Mouse (Mus musculus) urinary bladder, postnatal 4 days (tissue): ENCODE measurements around the gene Git2.

Experiments
- DNase-seq, 2 experiments: peaks; one replicate each; pipeline ENCODE4 v3.0.0; 2021 to 2022; ENCODE audit warnings: low spot score in 2 of 2

The Git2 gene

DNA sequence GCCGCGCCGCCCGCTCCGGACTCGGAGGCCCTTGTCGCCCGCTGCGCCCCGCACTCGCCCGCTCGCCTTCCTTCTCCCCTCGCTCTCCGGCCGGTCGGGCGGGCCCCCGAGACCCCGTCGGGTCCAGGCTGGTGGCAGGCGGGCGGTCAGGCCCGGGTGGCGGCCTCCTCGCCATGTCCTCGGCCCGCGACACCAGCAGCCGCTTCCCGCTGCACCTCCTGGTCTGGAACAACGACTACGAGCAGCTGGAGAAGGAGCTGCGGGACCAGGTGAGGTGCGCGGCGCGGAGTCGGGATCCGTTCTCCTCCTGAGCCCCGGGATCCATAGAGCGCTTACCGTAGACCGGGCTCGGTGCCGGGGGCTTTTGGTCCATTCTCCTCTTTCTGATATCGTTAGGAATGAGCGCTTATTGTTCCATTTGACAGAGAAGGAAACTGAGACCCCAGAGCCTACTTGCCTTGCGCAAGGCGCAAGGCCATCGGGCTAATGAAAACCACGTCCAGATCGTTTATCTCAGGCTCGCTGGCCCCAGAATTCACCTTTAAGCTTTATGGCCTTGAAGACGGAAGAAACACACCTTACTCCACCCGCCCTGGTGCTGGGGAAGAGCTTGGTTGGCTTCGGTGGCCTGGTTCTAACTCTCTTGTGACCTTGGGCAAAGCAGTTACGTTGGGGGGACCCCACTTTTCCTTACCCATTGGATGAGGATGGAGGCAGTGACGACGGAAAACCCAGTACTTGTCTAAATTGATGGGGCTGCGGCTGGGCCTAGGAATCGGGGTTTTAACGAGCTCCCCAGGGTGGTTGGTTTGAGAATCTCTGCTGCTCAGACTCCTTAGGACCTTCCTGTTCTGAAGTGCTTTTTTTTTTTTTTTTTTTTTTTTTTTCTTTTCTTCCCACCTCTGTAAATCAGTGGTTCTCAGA lies at the start of gene Git2:
Gene Git2, minus strand, starts transcription at position 462 of the 924 bp plus-strand sequence.
- peak in 1 of 2 experiments; percentile 37 for DNase-seq

DNA sequence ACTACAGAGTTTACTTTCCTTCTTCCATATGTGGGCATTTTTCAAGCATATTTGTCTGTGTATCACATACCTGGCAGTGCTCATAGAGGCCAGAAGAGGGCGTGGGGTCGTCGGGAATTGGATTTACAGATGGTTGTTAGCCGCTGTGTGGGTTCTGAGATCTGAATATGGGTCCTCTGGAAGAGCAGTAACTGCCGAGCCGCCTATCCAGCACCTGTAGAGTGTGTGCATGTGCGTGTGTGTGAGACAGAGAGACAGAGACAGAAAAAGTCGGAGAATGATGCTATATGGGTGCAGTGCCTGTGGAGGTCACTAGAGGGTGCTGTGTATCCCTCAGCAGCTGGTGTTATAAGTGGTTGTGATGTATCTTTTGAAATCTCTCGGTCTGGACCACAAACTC lies 48.9 kb upstream of the Git2 start:
- no peak for DNase-seq

DNA sequence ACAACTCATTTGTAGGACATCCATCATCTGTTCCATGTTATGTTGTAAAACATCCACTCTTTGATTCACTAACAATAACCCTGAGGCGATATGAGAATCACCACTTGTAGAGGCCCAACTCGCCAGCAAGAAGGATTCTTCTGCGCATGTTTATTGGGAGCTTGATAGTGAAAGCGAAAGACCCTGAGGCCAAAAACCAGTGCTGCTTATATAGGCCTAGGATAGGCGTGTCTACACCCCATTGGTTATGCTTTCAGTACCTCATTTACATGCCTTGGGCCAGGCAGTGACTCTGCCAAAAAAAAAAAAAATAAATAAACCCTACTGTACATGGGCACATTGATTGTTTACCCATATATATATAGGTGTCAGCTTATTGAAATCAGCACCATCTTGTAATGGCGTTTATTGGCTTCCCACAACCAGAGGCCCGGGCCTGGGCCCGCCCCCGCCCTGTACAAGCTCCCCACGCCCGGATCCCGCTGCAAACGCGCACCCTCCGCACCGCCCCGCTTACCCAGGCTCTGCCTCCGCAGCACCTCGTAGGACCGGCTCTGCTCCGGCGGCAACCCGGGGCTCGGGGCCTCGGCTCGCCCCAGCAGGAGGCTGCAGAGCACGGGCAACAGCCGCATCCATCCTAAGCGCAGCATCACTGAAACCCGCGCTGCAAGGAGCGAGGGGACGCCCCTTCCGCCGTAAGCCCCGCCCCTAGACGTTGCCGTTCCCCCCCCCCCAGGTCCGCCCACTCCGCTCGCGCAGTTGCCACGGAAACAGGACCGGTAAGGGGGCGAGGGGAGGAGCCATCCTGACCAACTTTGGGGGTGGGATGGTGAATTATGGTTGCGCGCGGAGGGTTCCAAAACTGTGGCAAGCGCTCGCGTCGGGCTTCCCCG lies 47.7 kb upstream of the Git2 start, which contains the start of gene 1500011B03Rik:
Gene 1500011B03Rik, minus strand, starts transcription at position 673 of the 893 bp plus-strand sequence.
- peak; percentile 54 to 80 for DNase-seq

DNA sequence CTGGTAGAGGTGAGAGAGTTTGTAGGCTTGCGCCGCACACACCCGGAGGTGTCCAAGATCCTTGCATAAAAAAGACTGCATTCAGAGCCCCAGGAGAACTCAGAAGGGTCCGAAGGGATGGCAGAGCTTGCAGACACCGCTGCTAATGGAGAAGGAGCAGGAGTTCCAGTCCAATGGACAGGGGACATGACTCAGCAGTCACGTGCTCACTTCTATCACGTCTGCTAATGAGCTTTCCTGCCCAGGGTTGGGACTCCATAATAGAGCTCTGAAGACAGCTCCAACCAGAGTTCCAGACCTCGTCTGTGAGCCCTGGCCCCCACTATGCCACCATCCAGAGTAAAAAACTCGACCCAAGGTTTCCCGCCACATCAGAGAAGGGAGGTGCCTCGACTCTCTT lies 42.8 kb upstream of the Git2 start:
- no peak for DNase-seq

DNA sequence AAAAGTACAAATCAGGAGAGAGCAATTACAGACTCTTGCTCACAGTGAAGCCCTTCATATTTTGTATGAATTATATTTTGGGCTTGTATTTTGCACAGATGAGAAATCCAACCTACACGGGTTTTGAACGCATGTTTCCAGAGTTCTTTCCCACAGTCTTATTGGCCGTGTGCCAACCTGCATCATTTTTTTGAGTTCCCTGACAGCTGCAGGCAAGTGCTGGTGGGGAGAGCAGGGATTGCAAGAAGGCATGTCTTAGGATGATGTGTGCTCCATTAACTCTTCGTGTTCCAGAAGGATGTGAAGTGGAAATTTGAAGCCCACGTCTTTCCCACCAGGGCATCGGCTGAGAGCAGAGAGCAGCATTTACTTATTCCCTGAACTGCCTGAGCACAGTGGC lies 41.3 kb upstream of the Git2 start:
- no peak for DNase-seq

- DNase-seq, result peak; percentile 83 to 89
Observed at GRCm38 (mm10) chr5:114813525-114814181, 38.3 kb upstream of the Git2 start.

- no peak for DNase-seq
Observed at GRCm38 (mm10) chr5:114809826-114810225, 34.5 kb upstream of the Git2 start.

DNA sequence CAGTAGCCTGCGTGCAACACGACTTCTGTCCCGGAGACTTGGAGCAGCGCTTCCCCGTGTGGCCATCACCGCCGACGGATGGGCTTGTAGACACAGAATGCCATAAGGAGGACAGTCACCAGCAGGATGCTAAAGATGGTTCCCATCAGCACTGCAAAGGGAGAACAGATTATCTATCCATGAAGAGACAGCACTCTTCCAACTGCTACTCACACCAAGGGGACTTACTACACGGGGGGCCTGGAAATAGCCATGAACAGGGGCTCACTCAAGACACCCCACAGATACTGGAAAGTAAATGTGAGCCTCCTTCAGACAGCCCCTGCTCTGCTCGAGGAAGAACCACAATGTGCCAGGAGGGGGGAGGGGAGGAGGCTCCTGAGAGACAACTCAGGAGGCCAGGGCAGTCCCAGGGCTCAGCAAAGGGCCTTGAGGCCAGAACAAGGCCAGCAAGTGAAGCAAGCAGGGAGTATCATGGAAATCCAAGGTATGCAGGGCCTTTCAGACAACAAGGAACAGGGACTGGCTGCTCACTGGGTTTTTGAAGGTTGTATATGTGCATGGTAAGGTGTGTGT lies 34.0 kb upstream of the Git2 start:
- no peak for DNase-seq

DNA sequence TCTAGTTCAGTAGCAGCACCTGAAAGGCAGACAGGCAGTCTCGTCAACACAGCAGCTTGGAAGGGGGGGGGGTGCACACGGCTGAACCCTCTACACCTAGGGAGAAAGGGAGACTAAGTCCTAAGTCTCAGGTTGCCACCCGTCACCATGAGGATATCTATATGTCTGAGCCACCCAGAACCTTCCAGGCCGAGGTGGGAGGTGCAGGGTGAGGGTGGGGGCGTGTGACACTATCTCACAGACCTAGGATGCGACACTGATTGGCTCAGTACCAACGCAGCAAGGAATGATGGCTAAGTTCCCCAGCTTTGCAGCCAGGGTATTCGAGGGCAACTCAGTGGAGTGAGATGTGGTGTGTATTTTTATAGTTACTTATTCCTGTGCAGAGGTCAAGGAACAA lies 33.1 kb upstream of the Git2 start:
- DNase-seq, result no peak

GRCm38 (mm10) chr5:114807893-114808292 lies 32.6 kb upstream of the Git2 start:
- no peak for DNase-seq

DNA sequence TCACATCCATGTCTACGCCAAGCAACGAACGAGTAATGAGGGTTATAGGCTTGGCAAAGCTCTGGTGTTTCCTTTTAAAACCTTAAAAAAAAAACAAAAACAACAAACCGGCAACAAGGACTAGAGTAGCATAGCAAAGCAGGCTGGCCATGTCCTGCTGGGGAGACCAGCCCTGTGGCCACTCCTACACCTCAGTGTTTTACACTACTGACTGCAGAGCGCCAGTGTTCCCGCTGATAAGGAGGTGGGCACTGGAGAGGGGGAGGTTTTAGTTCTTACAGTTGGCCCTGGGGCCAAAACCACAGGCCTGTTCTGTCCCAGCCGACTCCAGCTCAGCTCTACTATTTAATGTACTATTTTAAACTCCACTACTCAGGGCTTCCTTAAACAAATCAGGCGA lies 32.2 kb upstream of the Git2 start:
- DNase-seq, result no peak

DNA sequence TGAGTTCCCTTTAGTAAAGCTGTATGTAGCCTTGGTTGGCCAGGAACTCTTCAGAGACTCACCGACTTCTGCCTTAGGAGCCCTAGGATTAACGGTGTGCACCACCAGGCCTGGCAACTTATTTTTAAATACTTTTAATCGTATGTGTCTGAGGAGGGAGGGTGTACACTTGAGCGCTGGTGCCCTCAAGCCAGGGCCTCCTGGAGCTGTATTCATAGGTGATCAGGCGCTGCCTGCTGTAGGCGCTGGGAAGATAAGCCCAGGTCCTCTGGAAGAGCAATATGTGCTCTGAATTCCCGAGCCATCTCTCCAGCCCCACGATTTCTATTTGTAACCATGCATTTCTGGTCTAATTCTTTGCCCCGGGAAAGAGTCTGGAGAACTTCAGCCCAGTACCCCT lies 31.7 kb upstream of the Git2 start:
- no peak for DNase-seq

DNA sequence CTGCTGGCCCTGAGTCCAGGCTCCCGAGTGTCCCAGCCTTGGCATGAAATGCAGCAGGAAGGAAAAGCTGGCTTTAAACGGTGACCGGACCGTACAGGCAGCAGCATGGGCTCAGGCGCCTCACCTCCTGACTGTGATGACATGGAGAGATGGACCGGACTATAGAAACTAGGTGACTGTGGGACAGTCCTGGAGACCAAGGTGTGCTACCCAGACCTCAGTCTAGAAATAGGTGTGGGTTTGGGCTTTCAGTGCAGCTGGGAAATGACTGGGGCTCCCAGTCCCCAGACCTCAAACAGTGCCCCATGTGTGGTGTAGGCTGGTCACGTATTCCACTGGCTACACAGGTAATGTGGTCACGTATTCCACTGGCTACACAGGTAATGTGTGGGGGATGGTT lies 31.3 kb upstream of the Git2 start:
- DNase-seq, result no peak

GRCm38 (mm10) chr5:114805436-114806350 lies 30.4 kb upstream of the Git2 start:
- DNase-seq, result no peak

DNA sequence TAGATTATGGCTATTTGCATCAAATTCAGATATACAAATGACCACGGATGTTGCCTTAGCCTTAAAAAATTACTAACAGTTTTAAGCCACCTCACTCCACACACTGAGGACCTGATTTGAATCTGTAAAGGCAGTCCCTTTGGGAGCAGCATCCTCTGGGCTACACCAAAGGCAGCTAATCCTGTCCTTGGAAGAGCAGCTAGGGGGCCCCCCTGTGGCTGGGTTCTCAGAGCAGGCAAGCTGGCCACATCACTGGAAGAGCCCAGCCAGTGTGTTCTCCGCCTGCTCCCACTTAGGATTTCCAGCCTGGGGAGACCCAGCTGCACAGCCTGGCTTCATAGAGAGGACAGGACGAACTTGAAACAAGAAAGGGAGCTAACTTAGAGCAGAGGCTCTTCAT lies 29.6 kb upstream of the Git2 start:
- DNase-seq, result no peak

GRCm38 (mm10) chr5:114804335-114804734 lies 29.0 kb upstream of the Git2 start:
- DNase-seq, result no peak

DNA sequence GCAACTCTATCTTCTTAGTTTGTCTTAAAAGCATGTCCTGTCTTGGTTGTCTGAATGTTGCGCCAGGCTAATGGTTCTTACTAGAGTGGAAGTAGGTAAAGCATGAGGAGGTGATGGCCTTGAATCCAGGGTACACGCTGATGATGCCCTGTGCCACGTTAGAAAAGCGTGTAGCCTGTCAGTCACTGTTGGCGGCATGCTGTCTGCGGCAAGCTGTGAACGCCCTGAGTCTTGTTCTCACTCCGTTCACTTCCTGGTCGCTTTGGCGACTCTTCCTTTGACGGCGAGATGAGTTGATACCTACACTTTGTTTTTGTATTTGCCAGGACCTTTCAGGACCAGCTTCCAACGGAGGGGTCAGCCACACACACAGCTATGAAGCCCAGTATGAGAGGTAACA lies 27.9 kb upstream of the Git2 start:
- DNase-seq, result no peak

GRCm38 (mm10) chr5:114801841-114802240 lies 26.5 kb upstream of the Git2 start:
- no peak for DNase-seq

GRCm38 (mm10) chr5:114801049-114801448 lies 25.7 kb upstream of the Git2 start:
- DNase-seq, result no peak

- DNase-seq, result no peak
Observed at GRCm38 (mm10) chr5:114799848-114800247, 24.5 kb upstream of the Git2 start.

- DNase-seq, result no peak
Observed at GRCm38 (mm10) chr5:114797253-114797652, 21.9 kb upstream of the Git2 start.
